Mouse (Mus musculus): Measurements from ENCODE around the gene Ercc5.

- no peak for TF ChIP-seq POLR2A (IDR thresholded peaks at IDR 0.05; ENCODE audit: low read depth, low read length)
- no peak; the same call in 1 of the 2 replicates for TF ChIP-seq CTCF (IDR thresholded peaks at IDR 0.05; ENCODE audit: extremely low read depth, insufficient read depth, insufficient read length, insufficient replicate concordance)
Measured at GRCm38 (mm10) chr1:44173903-44174302, 26.4 kb downstream of the Ercc5 start.

Data from spleen, adult 2 months (tissue).